Mouse (Mus musculus): ENCODE results near the gene Isg20. TPM values are rescaled to one million over a fixed set of nuclear protein-coding genes. Genes with fewer than 3 reads are reported as not detected.

Gene Isg20
- polyA plus RNA-seq (2012; rRNA removed) = 101 and 114 TPM in 2 replicates

DNA sequence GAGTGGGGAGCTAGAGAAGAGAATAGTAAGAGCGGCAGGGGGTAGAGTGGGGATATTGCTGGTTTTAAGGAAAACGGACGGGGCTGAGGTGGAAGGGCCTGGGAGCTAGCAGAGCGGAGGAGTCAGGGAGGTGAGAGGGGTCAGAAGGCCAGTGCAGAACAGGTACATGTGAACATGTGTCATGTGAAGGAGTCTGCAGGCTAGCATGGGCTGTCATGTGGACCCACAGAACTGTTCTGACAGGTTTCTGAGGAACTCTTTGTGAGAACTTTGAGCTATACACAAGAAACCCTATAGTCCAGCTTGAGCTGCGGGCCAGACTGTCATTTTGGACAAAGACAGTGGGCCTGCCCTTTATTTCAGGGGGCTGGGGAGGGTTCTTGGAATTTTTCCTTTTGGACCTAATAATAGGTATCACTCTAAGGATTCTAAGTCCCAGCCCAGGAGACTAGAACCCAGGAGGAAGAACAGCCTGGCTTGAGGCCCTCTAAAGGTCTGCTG, at the start of gene Isg20:
Gene Isg20, plus strand, starts transcription at position 451 of the 501 bp plus-strand sequence.

DNA sequence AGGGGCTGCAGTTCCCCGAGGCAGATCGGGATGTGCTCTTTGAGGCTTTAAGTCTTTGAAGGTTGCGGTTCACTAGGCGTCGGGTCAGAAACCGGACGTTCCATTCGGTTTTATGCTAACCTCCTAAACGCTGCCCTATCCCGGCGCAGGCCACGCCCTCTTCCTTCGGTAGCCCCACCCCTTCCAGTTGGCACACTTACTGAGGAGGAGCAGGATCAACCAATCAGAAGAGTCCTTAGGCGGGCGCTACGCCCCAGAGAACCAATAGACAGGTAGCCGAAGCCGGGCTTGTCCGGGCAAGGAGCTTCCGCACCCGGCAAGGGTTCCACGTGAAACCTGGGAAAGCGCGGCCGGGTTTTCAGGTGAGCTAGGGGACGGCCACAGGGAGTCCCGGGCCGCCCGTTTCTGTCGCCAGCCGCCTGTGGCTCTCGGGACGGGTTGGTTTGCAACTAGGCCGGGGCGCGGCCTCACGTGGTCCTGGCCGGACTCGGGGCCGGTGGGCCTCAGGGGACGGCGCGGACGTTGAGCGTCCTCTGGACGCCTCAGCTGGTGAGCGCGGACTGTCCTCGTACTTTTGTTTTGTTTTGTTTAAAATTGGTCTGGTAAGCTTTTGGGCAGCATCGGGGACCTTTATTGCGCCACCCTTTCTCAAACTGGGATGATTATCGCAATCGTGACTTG, 17.4 kb upstream of the Isg20 start, which contains the start of gene Aen:
Gene Aen, plus strand, starts transcription at position 202 of the 681 bp plus-strand sequence.

Other genes starting within 250 kb of the Isg20 start
- 16.1 and 17.0 TPM in 2 replicates for gene Ntrk3, start 175.4 kb upstream of the Isg20 start, polyA plus RNA-seq (2012; rRNA removed)
- gene Mrps11, start 130.3 kb upstream of the Isg20 start, polyA plus RNA-seq (2012; rRNA removed) = 104 and 125 TPM in 2 replicates
- 20.5 and 25.8 TPM in 2 replicates for gene Mrpl46, start 129.9 kb upstream of the Isg20 start, polyA plus RNA-seq (2012; rRNA removed)
- 21.8 and 26.1 TPM in 2 replicates for gene Det1, start 66.2 kb upstream of the Isg20 start, polyA plus RNA-seq (2012; rRNA removed)
- 35.9 and 36.4 TPM in 2 replicates for gene Aen, start 17.6 kb upstream of the Isg20 start, polyA plus RNA-seq (2012; rRNA removed)
- gene Acan, start 140.1 kb downstream of the Isg20 start, polyA plus RNA-seq (2012; rRNA removed) = 0.63 and 0.88 TPM in 2 replicates
- 1.5 and 2.2 TPM in 2 replicates for gene Hapln3, start 217.6 kb downstream of the Isg20 start, polyA plus RNA-seq (2012; rRNA removed)
- gene Mfge8, start 235.6 kb downstream of the Isg20 start, polyA plus RNA-seq (2012; rRNA removed) = 519 and 535 TPM in 2 replicates